Mouse (Mus musculus): Measurements from ENCODE around the gene Rxfp2.
A peak's percentile ranks its signal among the peaks of the same experiment; 100 is the strongest.

Rxfp2 gene

DNA sequence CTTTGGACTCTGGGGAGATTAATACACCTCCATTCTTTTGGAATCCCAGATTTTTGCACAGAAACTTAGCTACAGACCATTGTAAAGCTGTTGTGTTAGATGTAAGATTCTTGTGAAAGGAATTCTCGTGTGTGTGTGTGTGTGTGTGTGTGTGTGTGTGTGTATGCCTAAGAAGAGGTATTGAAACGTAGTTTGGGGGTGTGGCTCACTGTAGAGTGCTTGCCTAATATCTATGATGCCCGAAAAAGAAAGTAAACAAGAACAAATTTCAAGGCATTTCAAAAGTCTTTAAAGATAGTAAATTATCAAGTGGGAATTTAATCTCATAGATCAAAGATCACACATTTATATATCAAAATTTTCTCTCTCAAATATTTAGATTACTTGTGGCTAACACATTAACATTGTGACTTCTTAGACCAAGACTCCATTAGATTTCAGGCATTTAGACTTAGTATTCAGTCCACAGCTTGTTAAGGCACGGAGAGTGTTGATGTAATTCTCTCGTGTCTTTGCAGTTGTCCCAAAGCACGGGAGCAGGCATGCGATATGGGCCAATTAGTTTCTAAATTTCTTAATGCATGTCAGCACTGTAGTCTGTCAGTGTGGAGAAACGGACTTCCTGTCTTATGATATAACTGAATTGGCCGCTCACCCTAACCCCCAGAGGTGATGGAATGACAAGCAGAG is 97.9 kb downstream of the Rxfp2 start:
- DNase-seq: no peak

- DNase-seq: peak; percentile 53
These were observed 98.4 kb downstream of the Rxfp2 start for GRCm38 (mm10) chr5:150116906-150117216.

GRCm38 (mm10) chr5:150118124-150118454 is 99.6 kb downstream of the Rxfp2 start:
- no peak for DNase-seq

GRCm38 (mm10) chr5:150118455-150119241 is 100.2 kb downstream of the Rxfp2 start, which contains the start of gene Fry:
TSS of gene Fry (plus strand) at chr5:150118645.
- DNase-seq: peak; percentile 99

- DNase-seq: no peak
These were observed 102.2 kb downstream of the Rxfp2 start for GRCm38 (mm10) chr5:150120676-150121075.

DNA sequence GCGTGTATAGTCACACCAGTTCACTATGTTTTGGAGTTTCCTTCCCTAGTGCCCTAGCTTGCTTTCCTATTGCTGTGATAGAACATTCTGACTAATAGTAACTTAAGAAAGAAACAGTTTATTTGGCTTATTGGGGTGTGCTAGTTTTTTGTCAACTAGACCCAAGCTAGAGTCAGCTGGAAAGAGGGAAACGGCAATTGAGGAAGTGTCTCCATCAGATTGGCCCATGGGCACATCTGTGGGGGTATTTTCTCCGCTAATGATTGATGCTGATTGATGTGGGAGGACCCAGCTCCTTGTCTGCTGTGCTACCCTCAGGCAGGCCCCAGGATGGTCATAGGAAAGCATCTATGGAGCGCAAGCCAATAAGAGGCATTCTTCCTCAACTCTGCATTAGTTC is 103.6 kb downstream of the Rxfp2 start:
- no peak for DNase-seq

DNA sequence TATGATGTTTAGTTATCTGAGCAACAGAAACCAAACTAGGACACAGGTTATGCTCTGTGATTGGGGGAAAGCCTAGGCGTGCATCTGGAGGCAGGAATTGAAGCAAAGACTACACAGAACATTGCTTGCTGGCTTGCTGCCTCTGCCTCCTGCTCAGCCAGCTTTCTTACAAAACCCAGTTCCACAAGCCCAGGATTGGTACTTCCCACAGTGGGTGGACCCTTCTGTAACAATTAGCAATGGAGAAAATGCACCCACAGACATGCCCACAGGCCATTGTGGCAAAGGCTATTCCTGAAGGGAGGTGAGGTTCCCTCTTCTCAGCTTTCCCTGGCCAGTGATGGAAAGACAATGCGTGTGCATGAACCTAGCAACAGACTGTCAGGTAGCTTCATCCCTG is 104.1 kb downstream of the Rxfp2 start:
- no peak for DNase-seq

DNA sequence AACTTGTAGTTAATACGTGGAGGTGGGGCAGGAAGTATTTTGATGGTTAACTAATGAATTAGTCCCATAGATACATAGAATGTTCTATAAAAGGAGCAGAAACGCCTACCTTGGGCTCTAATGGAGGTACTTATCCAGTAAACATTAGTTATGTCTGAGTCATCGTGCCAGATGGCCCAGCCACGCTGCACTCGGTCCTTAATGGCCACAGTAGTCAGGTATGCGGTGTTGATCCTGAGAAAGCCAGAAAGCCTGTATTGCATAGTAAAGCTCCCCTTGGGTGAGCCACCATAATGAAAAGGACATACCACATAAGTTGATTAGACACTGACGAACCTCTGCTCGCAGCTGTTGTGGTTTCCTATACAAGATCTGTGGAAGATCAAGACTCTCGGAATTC is 107.4 kb downstream of the Rxfp2 start:
- DNase-seq: no peak

GRCm38 (mm10) chr5:150128432-150128831 is 110.0 kb downstream of the Rxfp2 start:
- DNase-seq: no peak

DNA sequence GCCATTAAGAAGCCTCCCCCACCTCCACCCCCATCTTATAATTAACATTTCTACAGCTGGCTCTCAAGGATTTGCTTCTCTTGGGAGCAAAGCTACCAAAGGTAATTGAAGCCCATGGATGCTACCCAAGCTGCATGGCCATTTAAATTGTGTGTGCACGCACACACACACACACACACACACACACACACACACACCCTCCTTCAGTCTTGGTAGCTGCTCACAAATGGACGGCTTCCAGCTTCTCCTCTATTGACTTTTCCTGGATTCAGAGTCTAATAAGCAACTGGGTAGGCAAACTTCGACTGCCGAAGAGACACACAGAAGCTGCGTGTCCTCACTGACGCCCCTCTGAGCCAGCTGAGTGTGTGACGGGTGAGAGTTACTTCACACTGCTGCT is 111.7 kb downstream of the Rxfp2 start:
- DNase-seq: no peak

GRCm38 (mm10) chr5:150131166-150131565 is 112.7 kb downstream of the Rxfp2 start:
- no peak for DNase-seq

All from thymus, postnatal 14 days (tissue).